Mouse (Mus musculus) hindbrain, embryonic 16.5 days (tissue): ENCODE data around the gene Trim24. TPM values are rescaled to one million over a fixed set of nuclear protein-coding genes. Genes with fewer than 3 reads are reported as not detected.

ENCODE experiments used
- ATAC-seq: fragments of 200-750 bp; cut with Nextera tagmentation; 2 replicates; pipeline ENCODE4 v1.8.0; 2017; ENCODE audit warnings: moderate TSS enrichment, moderate library complexity
- H3K27ac ChIP-seq: fragments of 300-500 bp; sonication (generic); 2 replicates; pipeline ENCODE4 v1.5.1; 2014; ENCODE audit warnings: low read depth, mild to moderate bottlenecking, control low read depth, low read length, moderate library complexity
- H3K27me3 ChIP-seq: fragments of 300-500 bp; sonication (generic); replicated peaks from 2 replicates; pipeline ENCODE4 v1.6.1; 2014; ENCODE audit warnings: low read length; ENCODE audit not compliant: control insufficient read depth, insufficient read depth
- H3K36me3 ChIP-seq: fragments of 300-500 bp; sonication (generic); 2 replicates; pipeline ENCODE4 v1.6.1; 2014; ENCODE audit warnings: mild to moderate bottlenecking, low read length, moderate library complexity, mixed read lengths; ENCODE audit not compliant: control insufficient read depth, insufficient read depth
- H3K4me1 ChIP-seq: fragments of 300-500 bp; sonication (generic); 2 replicates; pipeline ENCODE4 v1.6.1; 2014; ENCODE audit warnings: low read depth, low read length; ENCODE audit not compliant: control insufficient read depth, insufficient read depth
- H3K4me2 ChIP-seq: fragments of 300-500 bp; sonication (generic); 2 replicates; pipeline ENCODE4 v1.6.1; 2014; ENCODE audit warnings: mild to moderate bottlenecking, low read length, control low read depth, moderate library complexity
- H3K4me3 ChIP-seq: fragments of 300-500 bp; sonication (generic); 2 replicates; pipeline ENCODE4 v1.5.1; 2014; ENCODE audit warnings: mild to moderate bottlenecking, low read length, control low read depth, moderate library complexity
- H3K9ac ChIP-seq: fragments of 300-500 bp; sonication (generic); 2 replicates; pipeline ENCODE4 v1.6.1; 2014; ENCODE audit warnings: low read depth, mild to moderate bottlenecking, control low read depth, low read length, moderate library complexity
- H3K9me3 ChIP-seq: fragments of 300-500 bp; sonication (generic); 2 replicates; pipeline ENCODE4 v1.6.1; 2014; ENCODE audit warnings: mild to moderate bottlenecking, low read length, moderate library complexity; ENCODE audit not compliant: control insufficient read depth
- WGBS: fragments of 180-500 bp; shearing (Covaris S2); extraction: QIAGEN DNeasy Blood & Tissue Kit; methylation state at CpG from one replicate; pipeline ENCODE4 v1.1.7; 2014; 5-methylcytosine and 5-hydroxymethylcytosine counted together
- polyA plus RNA-seq: library from polyadenylated mRNA; unstranded; fragments of >200 nt; fragmentation: Nextera tagmentation; extraction: Ambion mirVana; gene quantifications from 2 replicates; pipeline ENCODE4 v1.2.1, GENCODE M21; 2015

The Trim24 gene
- polyA plus RNA-seq, 1 experiment from 2014 or later: 13.2 TPM

- Histone ChIP-seq H3K9me3 (no peaks in the 10 kb centered on the region), H3K27me3 (no peaks in the 10 kb centered on the region), H3K4me1 (no peaks in the 10 kb centered on the region), H3K4me2 (no peak overlapping the region), H3K4me3 (no peak overlapping the region), H3K9ac (no peak overlapping the region), H3K36me3 (no peaks in the 10 kb centered on the region), H3K27ac (no peak overlapping the region)
- no peak for ATAC-seq
- WGBS: 93% methylated on average over 4 of the region's 4 CpGs
Measured at GRCm38 (mm10) chr6:37858126-37858525, 12.5 kb upstream of the Trim24 start.

- Histone ChIP-seq H3K4me1 (no peaks in the 10 kb centered on the region), H3K4me2 (no peak overlapping the region), H3K36me3 (no peaks in the 10 kb centered on the region), H3K9me3 (no peaks in the 10 kb centered on the region), H3K9ac (no peak overlapping the region), H3K27me3 (no peaks in the 10 kb centered on the region), H3K27ac (no peak overlapping the region), H3K4me3 (no peak overlapping the region)
- no peak for ATAC-seq
- 89% methylated on average over 7 of the region's 7 CpGs for WGBS
Measured at GRCm38 (mm10) chr6:37862893-37863292, 7.7 kb upstream of the Trim24 start.

GRCm38 (mm10) chr6:37863961-37864730 lies 6.5 kb upstream of the Trim24 start:
- H3K9me3 ChIP-seq: no peaks in the 10 kb centered on the region
- no peak overlapping the region for H3K4me3 ChIP-seq
- no peaks in the 10 kb centered on the region for H3K36me3 ChIP-seq
- no peak overlapping the region for H3K9ac ChIP-seq
- 87% methylated on average over 2 of the region's 2 CpGs for WGBS
- no peaks in the 10 kb centered on the region for H3K27me3 ChIP-seq
- no peak overlapping the region for H3K4me2 ChIP-seq
- H3K27ac ChIP-seq: no peak overlapping the region
- ATAC-seq: no peak
- no peaks in the 10 kb centered on the region for H3K4me1 ChIP-seq

- Histone ChIP-seq H3K36me3 (peaks cover 12% of the 10 kb centered on the region), H3K27me3 (no peaks in the 10 kb centered on the region), H3K9me3 (peaks cover 33% of the 10 kb centered on the region), H3K27ac (peak overlapping the region; percentile 99), H3K4me2 (peak overlapping the region; percentile 55), H3K4me3 (peak overlapping the region; percentile 92), H3K4me1 (no peaks in the 10 kb centered on the region), H3K9ac (peak overlapping the region; percentile 97)
- WGBS: under 1% methylated on average over 59 of the region's 70 CpGs
- ATAC-seq: peak; percentile 58
Measured at GRCm38 (mm10) chr6:37871137-37871851, 683 bp downstream of the Trim24 start.

- ATAC-seq: no peak
- H3K9ac ChIP-seq: no peak overlapping the region
- H3K27me3 ChIP-seq: no peaks in the 10 kb centered on the region
- H3K36me3 ChIP-seq: peaks cover 25% of the 10 kb centered on the region
- no peaks in the 10 kb centered on the region for H3K4me1 ChIP-seq
- H3K4me2 ChIP-seq: no peak overlapping the region
- H3K9me3 ChIP-seq: peaks cover 45% of the 10 kb centered on the region
- H3K4me3 ChIP-seq: no peak overlapping the region
- 94% methylated on average over 1 of the region's 1 CpGs for WGBS
- H3K27ac ChIP-seq: no peak overlapping the region
Measured at GRCm38 (mm10) chr6:37872861-37873260, 2.2 kb downstream of the Trim24 start.

- no peaks in the 10 kb centered on the region for H3K27me3 ChIP-seq
- H3K4me1 ChIP-seq: no peaks in the 10 kb centered on the region
- H3K4me3 ChIP-seq: no peak overlapping the region
- no peak overlapping the region for H3K27ac ChIP-seq
- H3K36me3 ChIP-seq: peaks cover 31% of the 10 kb centered on the region
- ATAC-seq: no peak
- no peak overlapping the region for H3K4me2 ChIP-seq
- no peak overlapping the region for H3K9ac ChIP-seq
- peaks cover 50% of the 10 kb centered on the region for H3K9me3 ChIP-seq
Measured at GRCm38 (mm10) chr6:37873731-37874130, 3.1 kb downstream of the Trim24 start.

GRCm38 (mm10) chr6:37878206-37878605 lies 7.6 kb downstream of the Trim24 start:
- Histone ChIP-seq H3K4me3 (no peak overlapping the region), H3K4me1 (no peaks in the 10 kb centered on the region), H3K4me2 (no peak overlapping the region), H3K36me3 (peaks cover 34% of the 10 kb centered on the region), H3K9ac (no peak overlapping the region), H3K27ac (no peak overlapping the region), H3K27me3 (no peaks in the 10 kb centered on the region), H3K9me3 (peaks cover 49% of the 10 kb centered on the region)
- 90% methylated on average over 1 of the region's 1 CpGs for WGBS
- ATAC-seq: no peak

GRCm38 (mm10) chr6:37880586-37880985 lies 10.0 kb downstream of the Trim24 start:
- WGBS: 97% methylated on average over 3 of the region's 3 CpGs
- Histone ChIP-seq H3K36me3 (peaks cover 25% of the 10 kb centered on the region), H3K4me3 (no peak overlapping the region), H3K9ac (no peak overlapping the region), H3K27me3 (no peaks in the 10 kb centered on the region), H3K9me3 (peaks cover 31% of the 10 kb centered on the region), H3K4me1 (no peaks in the 10 kb centered on the region), H3K4me2 (no peak overlapping the region), H3K27ac (no peak overlapping the region)
- no peak for ATAC-seq

GRCm38 (mm10) chr6:37893586-37893985 lies 23.0 kb downstream of the Trim24 start:
- H3K27ac ChIP-seq: no peak overlapping the region
- H3K4me2 ChIP-seq: no peak overlapping the region
- 0 out of 2 replicates have a peak, but pooled peaks cover 2% of the 10 kb centered on the region for H3K36me3 ChIP-seq
- no peak overlapping the region for H3K4me3 ChIP-seq
- no peak overlapping the region for H3K9ac ChIP-seq
- H3K27me3 ChIP-seq: no peaks in the 10 kb centered on the region
- H3K4me1 ChIP-seq: peaks cover 4% of the 10 kb centered on the region; the same call in 1 of the 2 replicates
- 94% methylated on average over 2 of the region's 2 CpGs for WGBS
- no peak for ATAC-seq
- H3K9me3 ChIP-seq: peaks cover 6% of the 10 kb centered on the region
